Mouse (Mus musculus): Measurements from ENCODE around the gene Yod1. TPM values are rescaled to one million over a fixed set of nuclear protein-coding genes. Genes with fewer than 3 reads are reported as not detected.
A peak's percentile ranks its signal among the peaks of the same experiment; 100 is the strongest.

Gene Yod1
- polyA plus RNA-seq, 1 experiment from 2014 or later = 8.9 TPM

- H3K9ac ChIP-seq (ENCODE audit: low read length) = no peak overlapping the region
- no peaks in the 10 kb centered on the region for H3K27me3 ChIP-seq (replicated peaks; ENCODE audit: control insufficient read depth, insufficient read depth, low read length)
- peaks cover 25% of the 10 kb centered on the region; the same call in 1 of the 2 replicates for H3K36me3 ChIP-seq (ENCODE audit: control insufficient read depth, insufficient read depth, low read length)
- H3K4me3 ChIP-seq (ENCODE audit: low read depth, low read length) = no peak overlapping the region
- H3K4me2 ChIP-seq (ENCODE audit: low read length) = no peak overlapping the region
- DNase-seq (ENCODE audit: low spot score) = no peak
- WGBS = 90% methylated on average over 22 of the region's 22 CpGs
- no peaks in the 10 kb centered on the region for H3K4me1 ChIP-seq (ENCODE audit: control insufficient read depth, insufficient read depth, low read length)
- ATAC-seq = no peak
- H3K27ac ChIP-seq (ENCODE audit: low read depth, low read length) = no peak overlapping the region
- H3K9me3 ChIP-seq (replicated peaks; ENCODE audit: control insufficient read depth, low read length) = no peaks in the 10 kb centered on the region
These were observed 6.6 kb upstream of the Yod1 start for GRCm38 (mm10) chr1:130710283-130711080.

- peaks cover 7% of the 10 kb centered on the region for H3K4me1 ChIP-seq (ENCODE audit: control insufficient read depth, insufficient read depth, low read length)
- H3K27me3 ChIP-seq (replicated peaks; ENCODE audit: control insufficient read depth, insufficient read depth, low read length) = no peaks in the 10 kb centered on the region
- DNase-seq (ENCODE audit: low spot score) (no peak), ATAC-seq (no peak)
- no peaks in the 10 kb centered on the region for H3K9me3 ChIP-seq (replicated peaks; ENCODE audit: control insufficient read depth, low read length)
- no peak overlapping the region for H3K27ac ChIP-seq (ENCODE audit: low read depth, low read length)
- no peak overlapping the region for H3K4me3 ChIP-seq (ENCODE audit: low read depth, low read length)
- H3K36me3 ChIP-seq (ENCODE audit: control insufficient read depth, insufficient read depth, low read length) = peaks cover 9% of the 10 kb centered on the region; the same call in 1 of the 2 replicates
- WGBS = 81% methylated on average over 4 of the region's 4 CpGs
- no peak overlapping the region for H3K4me2 ChIP-seq (ENCODE audit: low read length)
- no peak overlapping the region for H3K9ac ChIP-seq (ENCODE audit: low read length)
These were observed 3.1 kb upstream of the Yod1 start for GRCm38 (mm10) chr1:130714046-130714445.

- under 1% methylated on average over 36 of the region's 38 CpGs for WGBS
- H3K36me3 ChIP-seq (ENCODE audit: control insufficient read depth, insufficient read depth, low read length) = peaks cover 15% of the 10 kb centered on the region; the same call in 1 of the 2 replicates
- ATAC-seq = peak; percentile 88
These were observed 1.4 kb upstream of the Yod1 start, which contains the start of gene Gm29427 for GRCm38 (mm10) chr1:130715561-130716217. Gene Gm29427, minus strand, starts transcription at chr1:130715799.

GRCm38 (mm10) chr1:130716218-130716512 is 962 bp upstream of the Yod1 start:
- ATAC-seq (peak; percentile 16), DNase-seq (ENCODE audit: low spot score) (peak; percentile 36)
- H3K4me1 ChIP-seq (ENCODE audit: control insufficient read depth, insufficient read depth, low read length) = peaks cover 9% of the 10 kb centered on the region
- H3K4me2 ChIP-seq (ENCODE audit: low read length) = peak overlapping the region; percentile 99
- peak overlapping the region; percentile 98 for H3K9ac ChIP-seq (ENCODE audit: low read length)
- no peaks in the 10 kb centered on the region for H3K9me3 ChIP-seq (replicated peaks; ENCODE audit: control insufficient read depth, low read length)
- peak overlapping the region; percentile 86; the same call in 1 of the 2 replicates for H3K27ac ChIP-seq (ENCODE audit: low read depth, low read length)
- H3K36me3 ChIP-seq (ENCODE audit: control insufficient read depth, insufficient read depth, low read length) = peaks cover 14% of the 10 kb centered on the region; the same call in 1 of the 2 replicates
- WGBS = 0% methylated on average over 3 of the region's 3 CpGs
- H3K27me3 ChIP-seq (replicated peaks; ENCODE audit: control insufficient read depth, insufficient read depth, low read length) = no peaks in the 10 kb centered on the region
- H3K4me3 ChIP-seq (ENCODE audit: low read depth, low read length) = peak overlapping the region; percentile 89

More at GRCm38 (mm10) chr1:130715561-130716217, 1.4 kb upstream of the Yod1 start, which contains the start of gene Gm29427:
- H3K4me3 ChIP-seq (ENCODE audit: low read depth, low read length) = peak within 1 kb of the TSS; percentile 89
- peak within 1 kb of the TSS; percentile 98 for H3K9ac ChIP-seq (ENCODE audit: low read length)
- peak within 1 kb of the TSS; percentile 86 for H3K27ac ChIP-seq (ENCODE audit: low read depth, low read length)
- no peaks in the 10 kb centered on the region for H3K9me3 ChIP-seq (replicated peaks; ENCODE audit: control insufficient read depth, low read length)
- peak; percentile 93 for DNase-seq (ENCODE audit: low spot score)
- peak within 1 kb of the TSS; percentile 99 for H3K4me2 ChIP-seq (ENCODE audit: low read length)
- H3K4me1 ChIP-seq (ENCODE audit: control insufficient read depth, insufficient read depth, low read length) = peaks cover 7% of the 10 kb centered on the region
- no peaks in the 10 kb centered on the region for H3K27me3 ChIP-seq (replicated peaks; ENCODE audit: control insufficient read depth, insufficient read depth, low read length)

GRCm38 (mm10) chr1:130716513-130717290 is 425 bp upstream of the Yod1 start:
- peaks cover 9% of the 10 kb centered on the region for H3K4me1 ChIP-seq (ENCODE audit: control insufficient read depth, insufficient read depth, low read length)
- peaks cover 11% of the 10 kb centered on the region; the same call in 1 of the 2 replicates for H3K36me3 ChIP-seq (ENCODE audit: control insufficient read depth, insufficient read depth, low read length)
- peak overlapping the region; percentile 99 for H3K4me2 ChIP-seq (ENCODE audit: low read length)
- H3K9me3 ChIP-seq (replicated peaks; ENCODE audit: control insufficient read depth, low read length) = no peaks in the 10 kb centered on the region
- 0% methylated on average over 42 of the region's 42 CpGs for WGBS
- peak overlapping the region; percentile 86 for H3K27ac ChIP-seq (ENCODE audit: low read depth, low read length)
- DNase-seq (ENCODE audit: low spot score) = peak; percentile 11
- H3K9ac ChIP-seq (ENCODE audit: low read length) = peak overlapping the region; percentile 98
- peak; percentile 4 for ATAC-seq
- H3K4me3 ChIP-seq (ENCODE audit: low read depth, low read length) = peak overlapping the region; percentile 89
- no peaks in the 10 kb centered on the region for H3K27me3 ChIP-seq (replicated peaks; ENCODE audit: control insufficient read depth, insufficient read depth, low read length)

- Histone ChIP-seq H3K4me2 (ENCODE audit: low read length) (no peak overlapping the region), H3K27ac (ENCODE audit: low read depth, low read length) (no peak overlapping the region), H3K9me3 (replicated peaks; ENCODE audit: control insufficient read depth, low read length) (no peaks in the 10 kb centered on the region), H3K9ac (ENCODE audit: low read length) (no peak overlapping the region), H3K4me1 (ENCODE audit: control insufficient read depth, insufficient read depth, low read length) (0 out of 2 replicates have a peak, but pooled peaks cover 2% of the 10 kb centered on the region), H3K36me3 (ENCODE audit: control insufficient read depth, insufficient read depth, low read length) (peaks cover 4% of the 10 kb centered on the region; the same call in 1 of the 2 replicates), H3K27me3 (replicated peaks; ENCODE audit: control insufficient read depth, insufficient read depth, low read length) (no peaks in the 10 kb centered on the region), H3K4me3 (ENCODE audit: low read depth, low read length) (no peak overlapping the region)
- no peak for DNase-seq (ENCODE audit: low spot score)
- WGBS = 93% methylated on average over 5 of the region's 5 CpGs
- no peak for ATAC-seq
These were observed 7.1 kb downstream of the Yod1 start for GRCm38 (mm10) chr1:130724206-130724605.

GRCm38 (mm10) chr1:130726396-130726795 is 9.3 kb downstream of the Yod1 start:
- no peaks in the 10 kb centered on the region for H3K27me3 ChIP-seq (replicated peaks; ENCODE audit: control insufficient read depth, insufficient read depth, low read length)
- WGBS = 81% methylated on average over 2 of the region's 2 CpGs

GRCm38 (mm10) chr1:130728070-130728469 is 10.9 kb downstream of the Yod1 start:
- Histone ChIP-seq H3K27me3 (replicated peaks; ENCODE audit: control insufficient read depth, insufficient read depth, low read length) (no peaks in the 10 kb centered on the region), H3K27ac (ENCODE audit: low read depth, low read length) (no peak overlapping the region), H3K4me1 (ENCODE audit: control insufficient read depth, insufficient read depth, low read length) (no peaks in the 10 kb centered on the region), H3K4me3 (ENCODE audit: low read depth, low read length) (no peak overlapping the region), H3K9ac (ENCODE audit: low read length) (no peak overlapping the region), H3K9me3 (replicated peaks; ENCODE audit: control insufficient read depth, low read length) (no peaks in the 10 kb centered on the region), H3K36me3 (ENCODE audit: control insufficient read depth, insufficient read depth, low read length) (no peaks in the 10 kb centered on the region), H3K4me2 (ENCODE audit: low read length) (no peak overlapping the region)
- 79% methylated on average over 1 of the region's 1 CpGs for WGBS
- ATAC-seq (no peak), DNase-seq (ENCODE audit: low spot score) (no peak)

More at GRCm38 (mm10) chr1:130726396-130726795, 9.3 kb downstream of the Yod1 start:
- H3K9me3 ChIP-seq (replicated peaks; ENCODE audit: control insufficient read depth, low read length) = no peaks in the 10 kb centered on the region
- no peak overlapping the region for H3K4me3 ChIP-seq (ENCODE audit: low read depth, low read length)
- no peak overlapping the region for H3K27ac ChIP-seq (ENCODE audit: low read depth, low read length)
- ATAC-seq = no peak
- no peaks in the 10 kb centered on the region for H3K36me3 ChIP-seq (ENCODE audit: control insufficient read depth, insufficient read depth, low read length)
- DNase-seq (ENCODE audit: low spot score) = no peak
- no peak overlapping the region for H3K4me2 ChIP-seq (ENCODE audit: low read length)
- no peaks in the 10 kb centered on the region for H3K4me1 ChIP-seq (ENCODE audit: control insufficient read depth, insufficient read depth, low read length)
- no peak overlapping the region for H3K9ac ChIP-seq (ENCODE audit: low read length)
